Mouse (Mus musculus) left cerebral cortex, adult 18-20 months (tissue): ENCODE measurements around the gene Gprc5a. TPM values are rescaled to one million over a fixed set of nuclear protein-coding genes. Genes with fewer than 3 reads are reported as not detected.

Source experiments
- total RNA-seq, 2 experiments: library from RNA; stranded (reverse); gene quantifications; 2 replicates each; pipeline ENCODE4 v1.2.3; 2021

Gprc5a gene
- total RNA-seq, 2 experiments from 2014 or later: 0.26 to 0.79 TPM

Other genes with a start within 250 kb of the Gprc5a start
- 10 to 100 TPM; 51.8 TPM for gene Crebl2, start 235.5 kb upstream of the Gprc5a start, total RNA-seq
- gene Gpr19, start 167.1 kb upstream of the Gprc5a start, total RNA-seq: 10 to 100 TPM; 28.8 to 32.1 TPM
- 10 to 100 TPM; 38.2 to 40.5 TPM for gene Cdkn1b, start 145.2 kb upstream of the Gprc5a start, total RNA-seq
- 1 to 10 TPM; 4.6 to 4.8 TPM for gene Apold1, start 83.9 kb upstream of the Gprc5a start, total RNA-seq
- gene Ddx47, start 54.0 kb upstream of the Gprc5a start, total RNA-seq: 10 to 100 TPM; 58.3 to 59.1 TPM
- gene Gprc5d, start 52.6 kb downstream of the Gprc5a start, total RNA-seq: not detected
- 100 to 1,000 TPM; 183 to 192 TPM for gene Fam234b, start 132.3 kb downstream of the Gprc5a start, total RNA-seq
- gene Hebp1, start 132.4 kb downstream of the Gprc5a start, total RNA-seq: 10 to 100 TPM; 52.6 to 57.5 TPM
- gene Gsg1, start 188.7 kb downstream of the Gprc5a start, total RNA-seq: not detected
- not detected for gene Pbp2, start 244.8 kb downstream of the Gprc5a start, total RNA-seq